Mouse (Mus musculus) liver, postnatal 0 days (tissue): ENCODE results near the gene Cops3. TPM values are rescaled to one million over a fixed set of nuclear protein-coding genes. Genes with fewer than 3 reads are reported as not detected.

Experiments used
- ATAC-seq: fragments of 200-750 bp; cut with Nextera tagmentation; 2 replicates; pipeline ENCODE4 v1.8.0; 2017; ENCODE audit warnings: mild to moderate bottlenecking, moderate library complexity
- DNase-seq: peaks from one replicate; pipeline ENCODE4 v3.0.0-alpha.2; 2016
- H3K27ac ChIP-seq: fragments of 300-500 bp; sonication (generic); 2 replicates; pipeline ENCODE4 v1.5.1; 2014; ENCODE audit warnings: antibody characterized with exemption, moderate library complexity, mild to moderate bottlenecking, low read depth
- H3K27me3 ChIP-seq: fragments of 300-500 bp; sonication (generic); 2 replicates; pipeline ENCODE4 v1.6.1; 2014; ENCODE audit warnings: low read length, control low read depth, mixed read lengths; ENCODE audit not compliant: insufficient read depth
- H3K36me3 ChIP-seq: fragments of 300-500 bp; sonication (generic); replicated peaks from 2 replicates; pipeline ENCODE4 v1.6.1; 2014; ENCODE audit warnings: mild to moderate bottlenecking, control low read depth, low read length, moderate library complexity, mixed read lengths; ENCODE audit not compliant: insufficient read depth
- H3K4me1 ChIP-seq: fragments of 300-500 bp; sonication (generic); 2 replicates; pipeline ENCODE4 v1.6.1; 2014; ENCODE audit warnings: antibody characterized with exemption, mild to moderate bottlenecking, control low read depth; ENCODE audit not compliant: insufficient read depth
- H3K4me2 ChIP-seq: fragments of 300-500 bp; sonication (generic); 2 replicates; pipeline ENCODE4 v1.6.1; 2014; ENCODE audit warnings: low read depth, mild to moderate bottlenecking, low read length, moderate library complexity, mixed read lengths
- H3K4me3 ChIP-seq: fragments of 300-500 bp; sonication (generic); 2 replicates; pipeline ENCODE4 v1.5.1; 2014; ENCODE audit warnings: low read depth, low read length
- H3K9ac ChIP-seq: fragments of 300-500 bp; sonication (generic); replicated peaks from 2 replicates; pipeline ENCODE4 v1.6.1; 2014; ENCODE audit warnings: mild to moderate bottlenecking, moderate library complexity
- H3K9me3 ChIP-seq: fragments of 300-500 bp; sonication (generic); 2 replicates; pipeline ENCODE4 v1.6.1; 2016; ENCODE audit warnings: mild to moderate bottlenecking, control low read depth, low read length, mixed read lengths
- CTCF ChIP-seq: sonication (generic); IDR thresholded peaks from 2 replicates; pipeline ENCODE4 v1.5.1; 2016; ENCODE audit warnings: antibody characterized with exemption, low read depth
- EP300 ChIP-seq: IDR thresholded peaks from 2 replicates; pipeline ENCODE4 v1.6.1; 2016; ENCODE audit warnings: antibody characterized with exemption, low read depth, mild to moderate bottlenecking
- WGBS: fragments of 180-500 bp; shearing (Covaris S2); extraction: QIAGEN DNeasy Blood & Tissue Kit; methylation state at CpG from one replicate; pipeline ENCODE4 v1.1.7; 2014; ENCODE audit not compliant: insufficient replicate concordance; 5-methylcytosine and 5-hydroxymethylcytosine counted together
- polyA plus RNA-seq: library from polyadenylated mRNA; unstranded; fragments of >200 nt; fragmentation: Nextera tagmentation; extraction: Ambion mirVana; gene quantifications from 2 replicates; pipeline ENCODE4 v1.2.1, GENCODE M21; 2015

Cops3 gene
- polyA plus RNA-seq, 1 experiment from 2014 or later, result 60.5 TPM

- no peak overlapping the region for H3K27ac ChIP-seq
- H3K4me1 ChIP-seq, result no peaks in the 10 kb centered on the region
- peaks cover 95% of the 10 kb centered on the region for H3K36me3 ChIP-seq
- no peak for ATAC-seq
- no peak overlapping the region for H3K4me3 ChIP-seq
- H3K9ac ChIP-seq, result no peak overlapping the region
- DNase-seq, result no peak
- WGBS, result 92% methylated on average over 8 of the region's 8 CpGs
- no peak for TF ChIP-seq CTCF
- no peaks in the 10 kb centered on the region for H3K27me3 ChIP-seq
- H3K9me3 ChIP-seq, result no peaks in the 10 kb centered on the region
- no peak overlapping the region for H3K4me2 ChIP-seq
Observed at GRCm38 (mm10) chr11:59801881-59802280, 37.8 kb downstream of the Cops3 start.

GRCm38 (mm10) chr11:59800412-59800811 is 39.2 kb downstream of the Cops3 start:
- no peak for DNase-seq
- no peak overlapping the region for H3K4me3 ChIP-seq
- H3K4me1 ChIP-seq, result no peaks in the 10 kb centered on the region
- 89% methylated on average over 10 of the region's 10 CpGs for WGBS
- TF ChIP-seq CTCF (peak; percentile 31), EP300 (no peak)
- no peak overlapping the region for H3K4me2 ChIP-seq
- H3K9me3 ChIP-seq, result no peaks in the 10 kb centered on the region
- ATAC-seq, result no peak
- peaks cover 87% of the 10 kb centered on the region for H3K36me3 ChIP-seq
- no peaks in the 10 kb centered on the region for H3K27me3 ChIP-seq
- no peak overlapping the region for H3K9ac ChIP-seq
- H3K27ac ChIP-seq, result no peak overlapping the region

GRCm38 (mm10) chr11:59793390-59793789 is 46.2 kb downstream of the Cops3 start:
- peaks cover 50% of the 10 kb centered on the region for H3K36me3 ChIP-seq

GRCm38 (mm10) chr11:59789311-59789710 is 50.3 kb downstream of the Cops3 start:
- no peaks in the 10 kb centered on the region for H3K27me3 ChIP-seq
- TF ChIP-seq EP300 (no peak), CTCF (no peak)
- H3K4me1 ChIP-seq, result peaks cover 9% of the 10 kb centered on the region
- DNase-seq, result no peak
- H3K4me2 ChIP-seq, result no peak overlapping the region
- peaks cover 19% of the 10 kb centered on the region for H3K36me3 ChIP-seq
- no peak overlapping the region for H3K27ac ChIP-seq
- ATAC-seq, result no peak
- H3K9me3 ChIP-seq, result no peaks in the 10 kb centered on the region
- 84% methylated on average over 1 of the region's 1 CpGs for WGBS
- H3K9ac ChIP-seq, result no peak overlapping the region
- H3K4me3 ChIP-seq, result no peak overlapping the region

More at GRCm38 (mm10) chr11:59793390-59793789, 46.2 kb downstream of the Cops3 start:
- Histone ChIP-seq H3K4me3 (no peak overlapping the region), H3K27me3 (no peaks in the 10 kb centered on the region), H3K9ac (no peak overlapping the region), H3K4me1 (no peaks in the 10 kb centered on the region), H3K9me3 (no peaks in the 10 kb centered on the region), H3K4me2 (no peak overlapping the region), H3K27ac (no peak overlapping the region)
- no peak for TF ChIP-seq CTCF
- TF ChIP-seq EP300, result no peak
- ATAC-seq, result no peak
- DNase-seq, result no peak
- 88% methylated on average over 6 of the region's 6 CpGs for WGBS

- ATAC-seq, result peak; percentile 90
- peak; percentile 83 for DNase-seq
- under 1% methylated on average over 45 of the region's 51 CpGs for WGBS
- Histone ChIP-seq H3K4me1 (peaks cover 9% of the 10 kb centered on the region), H3K27me3 (no peaks in the 10 kb centered on the region), H3K4me2 (peak within 1 kb of the TSS; percentile 84), H3K9me3 (no peaks in the 10 kb centered on the region), H3K9ac (peak within 1 kb of the TSS; percentile 64), H3K4me3 (peak within 1 kb of the TSS; percentile 47), H3K27ac (0 out of 2 replicates have a peak within 1 kb of the TSS, but pooled peaks have one; percentile 22), H3K36me3 (peaks cover 6% of the 10 kb centered on the region)
- TF ChIP-seq CTCF (0 out of 2 replicates have a peak, but pooled peaks have one; percentile 3), EP300 (no peak)
Observed at GRCm38 (mm10) chr11:59787199-59787781, 52.3 kb downstream of the Cops3 start, which contains the start of gene Pld6. Gene Pld6, minus strand, starts transcription at chr11:59787645.

GRCm38 (mm10) chr11:59786444-59787198 is 53.0 kb downstream of the Cops3 start:
- Histone ChIP-seq H3K4me3 (peak overlapping the region; percentile 47), H3K4me2 (peak overlapping the region; percentile 84), H3K36me3 (no peaks in the 10 kb centered on the region; the same call in 1 of the 2 replicates), H3K9ac (peak overlapping the region; percentile 64), H3K4me1 (peaks cover 9% of the 10 kb centered on the region), H3K27ac (no peak overlapping the region), H3K27me3 (no peaks in the 10 kb centered on the region), H3K9me3 (no peaks in the 10 kb centered on the region)
- ATAC-seq (peak; percentile 31; the same call in 1 of the 2 replicates), DNase-seq (no peak)
- 47% methylated on average over 15 of the region's 15 CpGs for WGBS
- no peak for TF ChIP-seq CTCF
- no peak for TF ChIP-seq EP300
